Mouse (Mus musculus) testis, adult 2 months (tissue): ENCODE results near the gene Taf6l.

Experiments
- CTCF ChIP-seq: fragments of 200-500 bp; IDR thresholded peaks from 2 replicates; pipeline ENCODE4 v1.5.1; 2012; ENCODE audit warnings: low read depth, mild to moderate bottlenecking, inconsistent platforms, low read length, moderate library complexity; ENCODE audit not compliant: control insufficient read depth, insufficient read depth, insufficient replicate concordance
- POLR2A ChIP-seq: fragments of 200-500 bp; IDR thresholded peaks from 2 replicates; pipeline ENCODE4 v1.6.1; 2012; ENCODE audit warnings: low read depth, mild to moderate bottlenecking, inconsistent platforms, low read length, moderate library complexity; ENCODE audit not compliant: control insufficient read depth

DNA sequence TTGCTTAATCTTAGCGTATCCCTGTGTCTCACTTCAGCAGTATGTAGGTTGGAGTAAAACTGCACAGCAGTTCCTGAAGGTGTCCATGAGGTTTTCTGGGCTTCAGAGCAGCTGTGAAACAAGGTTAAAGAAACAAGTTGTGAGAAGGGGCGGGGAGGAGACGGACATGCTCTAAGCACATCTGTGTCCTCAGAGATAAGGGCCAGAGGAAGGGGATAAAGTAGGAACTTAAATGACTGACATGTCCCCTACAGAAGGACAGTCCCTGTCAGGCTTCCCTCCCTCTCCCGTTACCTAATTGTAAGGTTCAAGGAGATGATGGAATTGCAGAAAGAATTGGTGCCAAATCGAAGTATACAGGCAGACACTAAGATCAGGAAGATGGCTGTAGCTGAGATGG lies 13.2 kb downstream of the Taf6l start:
- TF ChIP-seq CTCF (no peak), POLR2A (no peak)
